Comparison of ENCODE assay signal across 8 mouse cellular contexts in the genomic region with DNA sequence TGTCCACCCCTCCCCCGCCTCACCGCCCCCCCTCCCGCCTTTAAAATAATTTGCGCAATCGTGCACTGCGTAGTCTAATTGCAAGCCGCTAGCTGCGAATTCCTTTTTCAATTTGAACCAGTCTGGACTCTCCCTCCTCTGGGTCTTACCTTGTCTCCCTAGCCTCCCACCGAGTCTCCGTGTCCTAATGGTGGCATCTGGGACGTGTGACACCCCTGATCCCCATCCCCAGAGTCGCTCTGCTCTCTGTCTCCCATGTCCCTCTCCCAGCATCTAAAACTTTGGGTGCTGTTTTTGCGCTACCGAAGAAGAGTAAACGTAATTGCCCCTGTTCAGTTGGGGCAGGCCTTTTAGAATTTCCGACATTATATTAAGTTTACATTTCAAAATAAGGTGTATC. TPM values are rescaled to one million over a fixed set of nuclear protein-coding genes. Genes with fewer than 3 reads are reported as not detected.
DNase-seq lines count a peak whose midpoint lies in the region; ATAC-seq and TF ChIP-seq lines count a peak whose summit lies in the region.

No protein-coding gene starts in this region.

- H3K4me1 ChIP-seq in forebrain, embryonic 14.5 days (ENCODE audit: control insufficient read depth, insufficient read depth, low read length): peaks cover 2% of the 10 kb centered on the region; the same call in 1 of the 2 replicates
- peaks cover 16% of the 10 kb centered on the region for H3K4me1 ChIP-seq in limb, embryonic 12.5 days (replicated peaks)
- peaks cover 17% of the 10 kb centered on the region for H3K4me1 ChIP-seq in neural tube, embryonic 12.5 days

- ATAC-seq in forebrain, embryonic 14.5 days: no peak
- no peak for ATAC-seq in limb, embryonic 12.5 days (ENCODE audit: insufficient number of reproducible peaks, insufficient read depth, low FRiP score, low TSS enrichment, low read depth)
- no peak for ATAC-seq in neural tube, embryonic 12.5 days (ENCODE audit: low FRiP score, low read depth)

- H3K9me3 ChIP-seq in forebrain, embryonic 14.5 days (replicated peaks; ENCODE audit: control insufficient read depth, low read length): no peaks in the 10 kb centered on the region
- no peaks in the 10 kb centered on the region for H3K9me3 ChIP-seq in limb, embryonic 12.5 days
- no peaks in the 10 kb centered on the region for H3K9me3 ChIP-seq in neural tube, embryonic 12.5 days

- H3K4me2 ChIP-seq in forebrain, embryonic 14.5 days (ENCODE audit: low read length): peak overlapping the region; percentile 22
- H3K4me2 ChIP-seq in limb, embryonic 12.5 days: peak overlapping the region; percentile 61
- H3K4me2 ChIP-seq in neural tube, embryonic 12.5 days (replicated peaks): peak overlapping the region; percentile 60

- no peak for TF ChIP-seq CTCF in left cerebral cortex, adult 2 months (IDR thresholded peaks at IDR 0.05)

- no peak overlapping the region for H3K27ac ChIP-seq in forebrain, embryonic 14.5 days (ENCODE audit: low read depth, low read length)
- no peak overlapping the region for H3K27ac ChIP-seq in limb, embryonic 12.5 days
- no peak overlapping the region for H3K27ac ChIP-seq in neural tube, embryonic 12.5 days
- H3K27ac ChIP-seq in left cerebral cortex, adult 2 months: no peak overlapping the region

- H3K9ac ChIP-seq in forebrain, embryonic 14.5 days (ENCODE audit: low read length): no peak overlapping the region
- no peak overlapping the region for H3K9ac ChIP-seq in limb, embryonic 12.5 days (replicated peaks)
- no peak overlapping the region for H3K9ac ChIP-seq in neural tube, embryonic 12.5 days

- H3K36me3 ChIP-seq in forebrain, embryonic 14.5 days (ENCODE audit: control insufficient read depth, insufficient read depth, low read length): no peaks in the 10 kb centered on the region
- no peaks in the 10 kb centered on the region for H3K36me3 ChIP-seq in limb, embryonic 12.5 days
- H3K36me3 ChIP-seq in neural tube, embryonic 12.5 days: no peaks in the 10 kb centered on the region

- peak; percentile 9 to 15 for DNase-seq in layer of hippocampus, postnatal 10 days (ENCODE audit: low spot score in 2 of 2)
- no peak for DNase-seq in layer of hippocampus, adult 9-11 months
- peak; percentile 4 for DNase-seq in forebrain, embryonic 14.5 days (ENCODE audit: low spot score)
- no peak for DNase-seq in left cerebral cortex, adult 2 months (ENCODE audit: extremely low spot score in 1 of 2, low spot score in 2 of 2)
- no peak for DNase-seq in left cerebral cortex, adult 11 months (ENCODE audit: low spot score)
- no peak for DNase-seq in layer of hippocampus, adult 8-10 months (ENCODE audit: low spot score in 2 of 2)

- intact Hi-C loops in left cerebral cortex, adult 2 months (cut with DNase I): loop anchor here (2.0 to 5.0 kb wide), 3 partner anchors 69 to 960 kb away; a partner anchor contains a TSS

- WGBS in forebrain, embryonic 14.5 days: 1% methylated on average over 16 of the region's 16 CpGs
- WGBS in limb, embryonic 12.5 days: 2% methylated on average over 16 of the region's 16 CpGs
- WGBS in neural tube, embryonic 12.5 days: 2% methylated on average over 16 of the region's 16 CpGs

- peaks cover 67% of the 10 kb centered on the region for H3K27me3 ChIP-seq in forebrain, embryonic 14.5 days (replicated peaks; ENCODE audit: control insufficient read depth, insufficient read depth, low read length)
- peaks cover 23% of the 10 kb centered on the region for H3K27me3 ChIP-seq in limb, embryonic 12.5 days
- peaks cover 31% of the 10 kb centered on the region for H3K27me3 ChIP-seq in neural tube, embryonic 12.5 days (replicated peaks)

- H3K4me3 ChIP-seq in forebrain, embryonic 14.5 days (ENCODE audit: low read depth, low read length): peak overlapping the region; percentile 1
- peak overlapping the region; percentile 32 for H3K4me3 ChIP-seq in limb, embryonic 12.5 days (replicated peaks)
- H3K4me3 ChIP-seq in neural tube, embryonic 12.5 days: peak overlapping the region; percentile 23
- H3K4me3 ChIP-seq in left cerebral cortex, adult 2 months: no peak overlapping the region; the same call in 1 of the 2 replicates

RNA-seq across cellular contexts. Expression of a gene that starts 0.7 kb away (rescaled TPM):
- total RNA-seq in layer of hippocampus, postnatal 10 days (2021): 1 to 10 TPM; 1.4 to 1.6 TPM
- 0.33 and 1.1 TPM in 2 replicates for polyA plus RNA-seq in forebrain, embryonic 14.5 days (2014; fragmentation: Nextera tagmentation; extraction: Ambion mirVana)
- 3.7 and 5.5 TPM in 2 replicates for polyA plus RNA-seq in limb, embryonic 12.5 days (2016; fragmentation: Nextera tagmentation; extraction: Ambion mirVana)
- 0.81 and 1.2 TPM in 2 replicates for polyA plus RNA-seq in neural tube, embryonic 12.5 days (2016; fragmentation: Nextera tagmentation; extraction: Ambion mirVana)
- total RNA-seq in left cerebral cortex, adult 2 months (2021): under 1 TPM; 0.93 to 0.94 TPM
- 1 to 10 TPM in 2 of 4 experiments, under 1 TPM in 2; 0.41 to 1.6 (median 0.97) TPM for total RNA-seq in layer of hippocampus, adult 8-10 months (2022)

Comparison
In these comparisons a context has a peak if more than half of its experiments do, and no peak if none do; other contexts are left out.
1. DNase-seq: peak in layer of hippocampus, postnatal 10 days (2 of 2) and forebrain, embryonic 14.5 days (single experiment); none in layer of hippocampus, adult 9-11 months (single experiment), left cerebral cortex, adult 2 months (0 of 2), left cerebral cortex, adult 11 months (single experiment) and layer of hippocampus, adult 8-10 months (0 of 2).
2. Peak in every context shown above with its lines, with median percentiles within 50 percentile points of each other: H3K4me2 ChIP-seq.